Mouse (Mus musculus) spleen, postnatal 10 days (tissue): ENCODE measurements at regions not wholly inside any gene's neighbourhood (a gene's known extent, or its start where the extent isn't known, plus 50 kb on each side); places are given as distances from the start of the nearest gene placed in this dataset.
A peak's percentile ranks its signal among the peaks of the same experiment; 100 is the strongest.

ENCODE experiments used
- DNase-seq, 2 experiments: peaks; one replicate each; pipeline ENCODE4 v3.0.0; 2021 to 2022; ENCODE audit warnings: low spot score in 2 of 2

DNA sequence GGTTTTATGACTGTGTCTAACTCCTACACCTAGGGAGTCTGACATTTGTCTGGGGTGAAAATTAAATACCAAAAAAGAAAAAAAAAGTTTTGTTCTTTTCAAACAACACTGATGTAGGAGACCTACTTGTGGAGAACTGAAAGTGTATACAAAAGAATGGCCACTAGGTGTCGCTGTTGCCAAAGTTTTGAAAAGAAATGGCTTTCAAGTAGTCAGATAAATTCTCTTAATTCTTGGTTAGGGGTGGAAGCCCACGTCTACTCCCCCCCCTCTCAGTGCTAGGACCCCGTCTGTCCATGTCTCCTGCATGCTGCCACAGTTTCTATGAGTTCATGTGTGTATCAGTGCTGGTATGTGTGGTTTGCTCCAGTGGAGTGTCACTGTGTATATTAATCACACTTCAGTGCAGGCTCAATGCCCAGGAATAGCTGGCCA, 100.7 kb upstream of the Spred2 start:
- DNase-seq: peak; percentile 38 to 70

DNA sequence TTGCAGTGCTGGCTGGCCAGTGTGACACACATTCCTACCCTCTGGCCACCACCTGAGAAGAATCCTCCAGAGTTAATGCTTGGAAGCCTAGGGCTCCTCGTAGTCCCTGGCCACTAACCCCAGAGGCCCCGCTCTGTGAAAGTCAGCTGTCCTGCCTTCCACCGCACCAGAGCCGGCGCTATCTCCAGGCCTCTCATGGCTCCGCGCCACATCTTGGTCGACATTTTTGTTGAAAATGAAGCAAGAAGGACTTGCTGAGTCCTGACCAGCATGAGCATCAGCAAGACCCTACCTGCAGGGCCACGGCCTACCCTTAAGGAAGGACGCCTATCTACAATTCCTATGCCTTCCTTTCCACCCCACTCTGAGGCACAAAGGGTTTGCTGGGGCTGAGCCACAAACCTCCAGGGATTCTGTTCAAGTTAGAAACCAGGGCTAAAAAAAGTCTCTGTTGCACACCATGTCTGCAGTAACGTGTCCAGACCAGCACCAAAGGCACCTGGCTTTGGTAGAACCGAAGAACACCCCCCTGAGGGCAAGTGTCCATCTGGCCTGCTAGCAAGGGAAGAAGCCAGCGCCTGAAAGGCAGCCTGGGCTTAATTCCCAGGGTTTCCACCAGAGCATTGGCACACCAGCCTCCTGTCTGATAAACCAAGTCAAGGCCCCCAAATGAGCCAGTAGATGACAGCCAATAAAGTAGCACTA, 97.5 kb upstream of the Spred2 start:
- no peak for DNase-seq

DNA sequence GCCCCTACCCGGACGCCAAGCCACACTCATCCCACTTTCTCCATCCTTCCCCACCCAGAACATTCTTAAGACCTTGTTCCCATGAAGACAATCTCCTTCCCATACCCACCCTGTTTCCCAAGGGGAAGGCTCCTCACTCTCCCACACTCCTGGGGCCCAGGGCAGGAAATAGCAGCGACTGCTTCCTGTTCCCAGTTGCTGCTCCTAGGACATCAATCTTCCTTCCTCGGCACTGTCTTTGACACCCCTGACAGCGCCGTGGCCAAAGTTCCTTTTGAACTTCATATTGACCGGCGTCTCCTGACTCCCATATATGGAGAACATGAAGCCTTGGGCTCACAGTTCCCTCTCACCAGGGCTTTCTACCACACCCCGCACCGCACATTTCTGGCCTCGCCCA, 96.2 kb upstream of the Spred2 start:
- DNase-seq: no peak

DNA sequence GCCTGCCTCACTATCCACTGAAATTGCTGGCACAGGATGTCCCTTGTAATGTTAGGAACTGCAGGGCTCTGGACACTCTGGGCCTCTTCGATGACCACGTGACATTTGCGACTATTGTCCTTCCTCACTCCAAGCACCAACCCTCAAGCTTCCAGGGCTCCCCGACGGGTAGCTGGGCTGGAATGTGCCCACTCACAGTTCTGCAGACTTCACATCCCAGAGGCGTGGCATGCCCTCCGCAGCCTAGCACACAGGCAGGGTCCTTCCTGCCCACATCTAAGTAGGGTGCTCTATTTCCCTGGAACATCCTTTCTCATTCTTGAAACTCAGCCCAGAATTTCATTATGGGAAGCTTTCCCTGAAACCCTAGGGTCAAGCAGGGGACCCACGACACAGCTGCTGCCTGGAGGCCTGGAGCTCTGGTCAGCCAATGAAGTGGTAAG, 95.2 kb upstream of the Spred2 start:
- no peak for DNase-seq

- DNase-seq: no peak
Observed at GRCm38 (mm10) chr11:19829564-19830279, 94.5 kb upstream of the Spred2 start.

DNA sequence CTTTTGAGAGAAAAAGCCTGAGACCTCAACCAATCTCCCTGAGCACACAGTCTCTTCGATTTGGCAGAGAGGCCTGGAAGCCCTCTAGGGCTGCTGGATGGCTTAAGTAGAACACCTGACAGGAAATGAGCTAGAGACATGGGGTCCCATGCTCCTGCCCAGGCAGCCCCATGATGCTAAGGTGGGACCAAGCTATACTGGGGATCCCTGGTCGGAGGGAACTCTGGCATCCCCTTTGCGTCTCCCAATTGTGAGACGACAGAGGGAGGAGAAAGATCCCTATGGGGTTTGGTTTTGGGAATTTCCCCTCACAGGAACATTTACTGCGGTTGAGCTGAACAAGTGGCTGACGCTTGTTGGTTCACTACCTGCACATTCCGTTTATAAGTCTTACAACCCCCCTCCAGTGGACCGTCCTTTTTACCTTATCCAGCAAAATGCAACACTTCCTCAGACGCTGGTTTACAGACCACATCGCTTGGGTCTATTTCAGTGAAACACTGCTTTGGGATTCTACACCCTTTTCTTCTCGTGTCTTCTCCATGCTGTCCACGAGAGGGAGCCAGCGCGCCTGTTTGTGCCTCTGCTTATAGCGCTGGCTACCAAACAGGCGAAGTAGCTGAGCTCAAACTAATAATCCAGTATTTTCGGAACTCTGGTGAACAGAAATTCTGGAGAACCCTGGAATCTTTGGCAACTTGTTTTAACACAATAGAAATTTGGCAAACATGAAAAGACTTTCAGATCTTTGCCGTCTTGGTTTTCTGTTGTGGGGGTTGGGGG, 93.7 kb upstream of the Spred2 start:
- peak; percentile 55 to 85 for DNase-seq

DNA sequence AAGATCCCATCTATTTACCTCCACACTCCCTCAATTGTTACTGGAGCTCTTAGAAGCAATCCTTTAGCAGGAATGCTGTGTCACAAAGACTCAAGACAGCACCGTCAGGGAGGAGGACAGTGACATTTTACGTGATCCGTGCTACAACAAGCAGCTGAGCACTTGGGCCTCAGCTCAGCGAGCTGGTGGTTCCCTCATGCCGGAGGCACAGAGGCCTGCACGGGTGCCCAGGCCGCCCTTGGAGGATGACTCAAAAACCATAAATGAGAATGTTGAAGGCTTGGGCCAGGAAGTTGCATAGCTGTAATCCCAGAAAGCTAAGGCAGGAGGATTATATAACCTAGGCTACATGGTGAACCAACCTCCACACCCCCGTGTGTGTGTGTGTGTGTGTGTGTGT, 89.6 kb upstream of the Spred2 start:
- no peak for DNase-seq

GRCm38 (mm10) chr11:19835221-19835745, 88.9 kb upstream of the Spred2 start:
- DNase-seq: no peak

GRCm38 (mm10) chr11:19838932-19839331, 85.2 kb upstream of the Spred2 start:
- DNase-seq: no peak

DNA sequence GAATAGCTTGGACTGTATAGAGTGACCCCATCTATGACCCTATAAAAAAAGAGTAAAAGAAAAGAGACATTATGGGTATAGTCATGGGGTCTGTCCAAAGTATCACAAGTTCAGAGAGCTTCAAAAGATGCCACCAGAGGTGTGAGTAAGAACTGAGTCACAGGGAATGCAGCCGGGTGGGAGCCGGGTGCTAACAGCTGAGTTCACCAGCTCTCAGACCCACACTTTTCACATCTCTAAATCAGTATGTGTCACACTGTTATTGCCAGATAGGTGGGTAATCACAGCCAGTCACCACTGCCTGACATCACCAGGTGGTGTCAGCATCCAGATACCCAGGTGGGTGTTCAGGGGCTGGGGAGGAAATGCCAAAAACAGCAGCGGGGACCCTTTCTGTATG, 81.1 kb upstream of the Spred2 start:
- no peak for DNase-seq

DNA sequence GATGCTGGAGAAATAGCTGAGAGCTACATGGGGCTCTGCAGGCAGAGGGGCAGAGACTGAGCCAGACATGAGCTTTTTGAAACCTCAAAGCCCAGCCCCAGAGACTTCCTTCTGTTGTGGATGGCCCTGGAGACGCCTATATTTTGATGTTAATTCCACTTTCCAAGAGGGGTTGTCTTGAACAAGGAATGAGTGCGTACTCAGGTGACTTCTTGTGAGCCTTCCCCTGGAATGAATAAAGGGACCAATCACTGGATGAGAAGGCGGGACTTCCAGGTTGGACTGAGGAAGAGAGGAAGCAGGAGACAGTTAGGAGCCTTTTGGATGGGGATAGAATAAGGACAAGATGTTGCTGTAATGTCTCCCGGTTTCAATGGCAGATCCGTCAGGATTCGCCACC, 76.3 kb upstream of the Spred2 start:
- DNase-seq: no peak

GRCm38 (mm10) chr11:19848412-19848811, 75.8 kb upstream of the Spred2 start:
- DNase-seq: no peak

DNA sequence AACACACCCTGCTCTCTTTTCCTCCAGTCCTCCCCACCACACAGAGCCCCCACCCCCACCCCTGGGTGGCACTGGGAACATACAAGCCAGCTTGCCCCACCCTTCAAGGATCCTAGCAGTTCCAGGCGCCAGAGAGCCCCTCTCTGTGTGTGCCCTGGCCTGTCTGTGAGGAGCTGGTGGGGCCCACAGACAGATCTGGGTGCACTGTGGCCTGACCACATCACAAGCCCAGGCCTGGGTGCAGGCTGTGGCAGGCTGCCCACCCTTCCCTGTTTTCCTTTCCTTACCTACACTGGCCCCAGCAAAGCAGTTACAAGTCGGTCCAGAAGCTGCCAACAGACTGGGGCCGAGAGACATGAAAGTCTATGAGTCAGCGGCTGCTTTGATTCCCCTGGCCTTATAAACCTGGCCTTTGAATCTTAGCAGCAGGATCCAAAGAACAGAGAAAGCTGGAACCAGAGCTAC, 74.8 kb upstream of the Spred2 start:
- no peak for DNase-seq

- DNase-seq: no peak
Observed at GRCm38 (mm10) chr11:19849844-19850420, 74.2 kb upstream of the Spred2 start.

DNA sequence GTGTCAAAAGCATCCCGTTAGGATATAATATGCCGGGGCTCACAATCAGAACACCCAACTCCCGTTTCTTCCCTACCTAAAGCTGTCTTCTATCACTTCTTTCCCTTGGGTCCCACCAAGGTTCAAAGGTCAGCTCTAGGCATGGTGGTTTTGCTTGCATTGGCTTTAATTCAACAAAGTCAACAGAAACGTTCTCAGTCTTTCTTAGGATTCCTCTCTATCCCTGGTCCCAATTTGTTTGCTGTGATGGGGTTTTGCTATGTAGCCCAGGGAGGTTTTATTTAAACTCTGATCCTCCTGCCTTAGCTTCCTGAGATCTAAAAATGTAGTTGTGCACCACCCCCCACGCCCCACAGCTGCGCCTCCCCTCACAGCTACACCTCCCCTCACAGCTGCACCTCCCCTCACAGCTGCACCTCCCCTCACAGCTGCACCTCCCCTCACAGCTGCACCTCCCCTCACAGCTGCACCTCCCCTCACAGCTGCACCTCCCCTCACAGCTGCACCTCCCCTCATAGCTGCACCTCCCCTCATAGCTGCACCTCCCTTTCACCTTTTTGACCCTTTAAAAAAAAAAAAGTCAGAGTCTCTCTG, 73.1 kb upstream of the Spred2 start:
- DNase-seq: no peak

DNA sequence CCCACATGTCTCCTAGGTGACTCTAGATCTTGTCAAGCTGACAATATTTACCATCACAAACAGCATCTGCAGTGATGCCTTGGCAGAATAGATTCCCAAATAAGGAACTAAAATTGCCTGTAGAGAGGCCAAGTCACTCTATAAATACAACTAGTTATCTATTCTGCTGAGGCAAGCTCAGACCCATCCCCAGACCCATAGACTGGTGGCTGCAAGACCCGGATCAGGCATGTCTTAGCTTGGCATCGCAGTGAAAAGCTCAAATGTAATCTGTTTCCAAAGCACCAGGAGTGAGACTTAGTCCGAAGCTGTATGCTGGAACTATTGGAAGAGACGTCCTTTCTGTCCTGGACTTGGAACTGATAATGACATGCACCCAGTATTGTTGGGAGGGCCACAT, 62.6 kb upstream of the Spred2 start:
- no peak for DNase-seq

- DNase-seq: no peak
Observed at GRCm38 (mm10) chr11:19863327-19863726, 60.8 kb upstream of the Spred2 start.

DNA sequence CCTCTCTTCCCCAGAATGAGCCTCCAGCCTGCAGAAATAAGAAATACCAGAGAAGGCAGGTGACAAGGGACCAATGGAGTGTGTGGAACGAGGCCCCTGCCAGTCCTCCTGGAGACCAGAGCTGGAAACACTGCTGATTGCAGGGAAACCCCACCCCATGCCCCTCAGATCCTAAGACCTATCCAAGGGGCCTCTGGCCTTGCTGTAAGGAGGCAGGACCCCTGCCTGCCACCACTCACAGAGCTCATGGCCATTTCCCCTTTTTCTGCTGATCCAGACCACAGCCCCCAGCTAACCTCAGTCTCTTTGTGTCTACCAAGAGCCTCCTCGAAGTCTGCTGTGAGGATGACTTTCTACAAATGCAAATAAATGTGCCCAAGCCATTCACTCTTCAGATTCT, 57.9 kb upstream of the Spred2 start:
- DNase-seq: no peak

- DNase-seq: no peak
Observed at GRCm38 (mm10) chr11:19869671-19870070, 54.5 kb upstream of the Spred2 start.

GRCm38 (mm10) chr11:19870136-19870535, 54.0 kb upstream of the Spred2 start:
- DNase-seq: no peak

- DNase-seq: no peak
Observed at GRCm38 (mm10) chr11:19873796-19874195, 50.4 kb upstream of the Spred2 start.
